Mouse (Mus musculus): ENCODE results near the gene Pqbp1.

- no peak for TF ChIP-seq CTCF (IDR thresholded peaks at IDR 0.05)
- no peak for TF ChIP-seq EP300 (IDR thresholded peaks at IDR 0.05)
Observed at GRCm38 (mm10) chrX:7919601-7920383, 20.7 kb upstream of the Pqbp1 start, which contains the start of gene Pcsk1n.

Measured in lung, postnatal 0 days (tissue).